Mouse (Mus musculus) layer of hippocampus, postnatal 25 days (tissue): ENCODE measurements around the gene Hoxb3. TPM values are rescaled to one million over a fixed set of nuclear protein-coding genes. Genes with fewer than 3 reads are reported as not detected.

Experiments used
- DNase-seq, 2 experiments: peaks; one replicate each; pipeline ENCODE4 v3.0.0; 2022; ENCODE audit warnings: mixed read lengths in 2 of 2, low spot score in 1 of 2; ENCODE audit errors: extremely low spot score in 1 of 2
- total RNA-seq, 2 experiments: library from RNA; stranded (reverse); gene quantifications; 2 replicates each; pipeline ENCODE4 v1.2.3; 2021

Hoxb3 gene
- total RNA-seq, 2 experiments from 2014 or later = not detected

GRCm38 (mm10) chr11:96301837-96302236 lies 21.3 kb upstream of the Hoxb3 start:
- DNase-seq = no peak

GRCm38 (mm10) chr11:96302381-96303150 lies 20.6 kb upstream of the Hoxb3 start:
- DNase-seq = no peak

GRCm38 (mm10) chr11:96303151-96304099 lies 19.7 kb upstream of the Hoxb3 start, which contains the start of gene Hoxb5:
Gene Hoxb5 (plus strand): TSS chr11:96303336.
- peak in 1 of 2 experiments; percentile 41 for DNase-seq

GRCm38 (mm10) chr11:96304381-96305195 lies 18.5 kb upstream of the Hoxb3 start:
- no peak for DNase-seq

- no peak for DNase-seq
Measured at GRCm38 (mm10) chr11:96305505-96306182, 17.5 kb upstream of the Hoxb3 start.

GRCm38 (mm10) chr11:96306183-96306907 lies 16.8 kb upstream of the Hoxb3 start:
- DNase-seq = no peak

GRCm38 (mm10) chr11:96306908-96307269 lies 16.2 kb upstream of the Hoxb3 start:
- no peak for DNase-seq

- DNase-seq = no peak
Measured at GRCm38 (mm10) chr11:96308763-96309162, 14.4 kb upstream of the Hoxb3 start.

GRCm38 (mm10) chr11:96309288-96309687 lies 13.8 kb upstream of the Hoxb3 start:
- no peak for DNase-seq

- no peak for DNase-seq
Measured at GRCm38 (mm10) chr11:96310183-96310938, 12.8 kb upstream of the Hoxb3 start.

- DNase-seq = no peak
Measured at GRCm38 (mm10) chr11:96311097-96311496, 12.0 kb upstream of the Hoxb3 start.

GRCm38 (mm10) chr11:96311520-96312417 lies 11.4 kb upstream of the Hoxb3 start:
- DNase-seq = no peak

- DNase-seq = no peak
Measured at GRCm38 (mm10) chr11:96313134-96313533, 10.0 kb upstream of the Hoxb3 start.

GRCm38 (mm10) chr11:96313806-96314428 lies 9.2 kb upstream of the Hoxb3 start:
- DNase-seq = no peak

GRCm38 (mm10) chr11:96314671-96315343 lies 8.3 kb upstream of the Hoxb3 start:
- no peak for DNase-seq

- DNase-seq = no peak
Measured at GRCm38 (mm10) chr11:96315344-96315681, 7.8 kb upstream of the Hoxb3 start.
